Mouse (Mus musculus) hematopoietic multipotent progenitor cell, adult 10-12 weeks (in vitro differentiated cells): ENCODE results near the gene Fam19a5. TPM values are rescaled to one million over a fixed set of nuclear protein-coding genes. Genes with fewer than 3 reads are reported as not detected.

Experiments
- polyA plus RNA-seq: library from polyadenylated mRNA; stranded (reverse); fragments of >175 nt; gene quantifications from 2 replicates; pipeline ENCODE4 v1.2.3, GENCODE M21; 2012; ENCODE audit warnings: low replicate concordance

Fam19a5 gene
- polyA plus RNA-seq = 0.04 TPM in 2 replicates

DNA sequence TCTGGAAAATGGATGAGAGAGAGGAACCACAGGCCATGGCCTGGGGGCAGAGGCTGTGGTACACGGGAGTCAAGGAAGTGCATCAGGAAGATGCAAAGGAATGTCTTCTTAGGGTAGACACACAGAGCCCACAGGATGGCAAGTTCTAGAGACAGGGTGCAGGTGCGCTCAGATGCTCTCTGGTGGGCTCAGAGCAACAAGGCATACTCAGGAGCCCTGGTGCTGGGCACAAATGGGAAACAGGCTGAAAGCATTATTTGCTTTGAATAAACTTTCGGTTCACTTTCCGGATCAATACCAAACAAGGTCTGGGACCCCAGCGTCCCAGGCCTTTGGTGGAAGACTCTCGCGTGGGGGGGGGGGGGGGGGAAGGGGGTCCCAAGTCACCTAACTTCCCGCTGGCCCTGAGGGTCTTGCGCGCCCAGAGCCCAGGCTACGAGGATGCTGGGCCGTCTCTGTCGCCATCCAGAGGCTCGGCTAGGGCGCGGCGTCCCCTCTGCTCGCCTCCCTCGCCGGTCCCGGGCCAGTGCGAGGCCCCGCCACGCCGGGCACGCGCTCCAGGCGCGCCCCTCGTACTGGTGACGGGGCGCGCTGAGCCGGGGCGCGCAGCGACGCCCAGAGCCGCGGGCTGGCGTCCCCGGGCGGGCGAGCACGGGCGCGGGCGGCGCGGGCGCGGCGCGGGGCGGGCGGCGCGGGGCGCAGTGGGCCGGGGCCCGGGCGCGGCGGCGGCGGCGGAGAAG is at the start of gene Fam19a5:
Gene Fam19a5 (plus strand): TSS at position 701 of the 740 bp plus-strand sequence.

